Mouse (Mus musculus) activated CD4-positive, CD25-positive, alpha-beta regulatory T cell, adult 4 months (primary cell): ENCODE measurements around the gene Gm44805. TPM values are rescaled to one million over a fixed set of nuclear protein-coding genes. Genes with fewer than 3 reads are reported as not detected.

Source experiments
- ATAC-seq: one replicate; pipeline ENCODE4 v1.8.0; 2017
- polyA plus RNA-seq, 2 experiments: library from polyadenylated mRNA; unstranded; fragments of 100-300 nt; shearing (Covaris generic); gene quantifications; one replicate each; pipeline ENCODE4 v1.2.1; 2017

The Gm44805 gene
- polyA plus RNA-seq, 2 experiments from 2014 or later: not detected

DNA sequence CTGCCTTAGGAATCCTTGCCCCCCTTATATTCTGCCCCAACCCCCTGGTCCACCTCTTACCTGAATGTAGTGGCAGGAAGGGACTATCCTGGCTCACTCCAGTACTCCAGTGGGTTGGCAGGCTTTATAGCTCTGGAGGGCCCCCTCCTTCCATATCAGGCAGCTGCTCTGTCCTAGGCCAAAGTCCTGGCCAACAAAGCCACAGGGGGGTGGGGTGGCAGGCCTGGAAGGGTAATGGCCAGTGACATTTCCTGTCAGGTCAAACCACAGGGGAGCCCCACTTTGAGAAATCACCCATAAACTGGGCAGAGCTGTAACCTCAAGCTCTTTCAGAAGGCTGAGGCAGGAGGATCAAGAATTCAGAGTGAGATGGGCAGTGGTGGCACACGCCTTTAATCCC lies 4.6 kb downstream of the Gm44805 start:
- ATAC-seq: no peak

GRCm38 (mm10) chr7:19675824-19676223 lies 5.4 kb downstream of the Gm44805 start:
- ATAC-seq: no peak

DNA sequence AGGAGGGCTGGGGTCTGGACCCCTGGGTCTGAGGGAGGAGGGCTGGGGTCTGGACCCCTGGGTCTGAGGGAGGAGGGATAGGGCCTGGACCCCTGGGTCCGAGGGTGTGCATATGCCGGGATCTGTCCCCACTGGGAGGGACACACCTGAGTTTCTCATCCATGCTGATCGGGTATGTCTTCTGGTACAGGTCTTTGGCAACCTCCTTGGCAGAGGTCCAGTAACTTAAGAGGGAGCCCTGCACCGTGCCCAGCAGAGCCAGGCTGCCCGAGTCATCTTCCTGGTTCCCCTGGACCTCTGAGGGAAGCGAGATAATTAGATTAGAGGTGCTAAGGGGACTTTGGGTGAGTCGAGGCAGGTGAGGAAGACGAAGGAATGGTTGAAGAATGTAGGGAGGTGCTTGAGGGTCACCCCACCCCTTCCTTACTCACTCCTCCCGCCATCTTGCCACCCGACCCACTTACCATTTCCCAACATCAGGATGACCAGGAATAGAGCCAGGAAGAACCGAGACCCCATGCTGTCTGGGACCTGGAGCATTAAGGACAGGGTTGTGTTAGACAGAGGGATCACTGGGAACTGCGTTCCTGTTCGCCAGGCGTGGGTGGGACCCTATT lies 8.0 kb downstream of the Gm44805 start:
- no peak for ATAC-seq

GRCm38 (mm10) chr7:19671511-19671910 lies 9.7 kb downstream of the Gm44805 start:
- ATAC-seq: no peak

GRCm38 (mm10) chr7:19668947-19669721 lies 12.1 kb downstream of the Gm44805 start:
- peak; percentile 56 for ATAC-seq

DNA sequence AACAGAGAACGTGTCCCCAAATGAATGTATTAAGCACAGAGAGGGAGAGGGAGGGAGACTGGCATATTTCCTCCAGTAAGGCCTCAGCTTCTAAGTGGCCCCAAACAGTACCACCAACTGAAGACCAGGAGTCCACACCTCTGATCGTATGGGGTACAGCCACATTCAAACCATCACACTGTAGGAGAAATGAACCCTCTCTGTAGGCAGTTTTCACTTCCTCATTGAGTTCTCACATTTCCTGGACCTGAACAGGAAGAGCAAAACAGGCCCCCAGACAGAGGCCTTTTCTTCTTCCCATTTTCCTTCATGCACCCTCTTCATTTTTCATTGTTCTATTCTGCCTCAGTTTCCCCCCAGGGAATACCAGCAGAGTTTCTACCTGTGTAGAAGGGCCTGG lies 13.8 kb downstream of the Gm44805 start:
- no peak for ATAC-seq

DNA sequence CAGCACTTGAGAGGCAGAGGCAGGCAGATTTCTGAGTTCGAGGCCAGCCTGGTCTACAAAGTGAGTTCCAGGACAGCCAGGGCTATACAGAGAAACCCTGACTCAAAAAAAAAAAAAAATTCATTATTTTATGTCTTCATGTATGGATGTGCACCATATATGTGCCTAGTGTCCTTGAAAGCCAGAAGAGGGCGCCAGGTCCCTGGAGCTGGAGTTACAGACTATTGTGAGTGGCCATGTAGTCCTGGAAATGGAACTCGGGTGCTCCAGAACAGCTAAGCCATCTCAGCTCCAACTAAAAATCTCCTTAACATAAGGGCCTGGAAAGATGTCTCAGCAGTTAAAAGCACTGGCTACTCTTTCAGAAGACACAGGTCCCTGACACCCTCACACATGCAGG lies 14.5 kb downstream of the Gm44805 start:
- ATAC-seq: no peak

- ATAC-seq: peak; percentile 64
Observed at GRCm38 (mm10) chr7:19664955-19665841, 16.0 kb downstream of the Gm44805 start, which contains the start of gene Clptm1. Gene Clptm1, minus strand, starts transcription at chr7:19665033.

DNA sequence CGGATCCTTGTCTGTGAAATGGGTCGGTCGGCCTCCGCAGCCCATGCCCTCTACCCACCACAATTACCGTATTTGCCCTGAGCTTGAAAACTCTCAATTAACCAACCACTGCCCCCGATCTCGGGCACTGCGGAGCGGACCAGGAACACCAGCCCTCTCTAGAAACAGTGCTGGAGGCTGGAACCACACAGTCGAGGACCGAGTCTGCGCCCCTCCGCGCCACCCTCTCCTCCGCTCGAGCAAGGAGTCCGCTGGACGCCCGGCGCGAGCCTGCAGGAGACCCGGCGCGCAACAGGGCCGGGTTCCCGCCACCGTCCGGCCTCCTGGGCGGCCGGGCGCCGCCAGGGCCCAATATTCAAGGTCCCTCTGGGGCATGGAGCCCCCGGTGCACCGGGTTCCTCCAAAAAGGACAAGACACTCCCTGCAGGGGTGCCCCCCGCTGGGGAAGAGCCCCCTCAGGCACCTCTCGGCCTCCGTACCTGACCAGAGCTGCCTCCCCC lies 16.7 kb downstream of the Gm44805 start:
- peak; percentile 6 for ATAC-seq

- ATAC-seq: no peak
Observed at GRCm38 (mm10) chr7:19663940-19664339, 17.3 kb downstream of the Gm44805 start.

GRCm38 (mm10) chr7:19652614-19653013 lies 28.6 kb downstream of the Gm44805 start:
- no peak for ATAC-seq

DNA sequence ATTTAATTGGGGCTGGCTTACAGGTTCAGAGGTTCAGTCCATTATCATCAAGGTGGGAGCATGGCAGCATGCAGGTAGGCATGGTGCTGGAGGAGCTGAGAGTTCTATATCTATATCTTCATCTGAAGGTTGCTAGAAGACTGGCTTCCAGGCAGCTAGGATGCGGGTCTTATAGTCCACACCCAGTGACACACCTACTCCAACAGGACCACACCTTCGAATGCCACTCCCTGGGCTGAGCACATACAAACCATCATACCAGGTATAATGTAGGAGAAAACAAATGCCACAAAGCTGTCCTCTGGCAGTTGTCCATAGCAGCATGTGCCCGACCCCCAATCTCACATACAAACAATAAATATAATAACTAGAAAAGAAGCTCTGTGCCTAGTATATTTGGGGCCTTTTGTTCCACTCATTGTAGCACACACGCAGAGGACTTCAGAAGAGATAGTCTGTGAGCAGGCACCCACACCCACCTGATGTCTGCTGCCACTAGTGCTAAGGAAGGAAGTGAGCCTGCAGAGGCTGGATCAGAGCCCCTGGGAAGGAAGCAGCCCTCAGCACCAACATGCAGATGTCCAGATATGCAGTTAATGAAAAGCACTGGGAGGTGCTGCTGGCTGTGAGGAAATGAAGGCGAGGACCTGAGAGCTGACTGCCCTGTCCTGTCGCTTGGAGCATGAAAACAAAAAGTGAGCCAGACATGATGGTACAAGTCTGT lies 30.0 kb downstream of the Gm44805 start:
- ATAC-seq: no peak

- no peak for ATAC-seq
Observed at GRCm38 (mm10) chr7:19641223-19641622, 40.0 kb downstream of the Gm44805 start.

- no peak for ATAC-seq
Observed at GRCm38 (mm10) chr7:19635074-19635827, 46.0 kb downstream of the Gm44805 start.

DNA sequence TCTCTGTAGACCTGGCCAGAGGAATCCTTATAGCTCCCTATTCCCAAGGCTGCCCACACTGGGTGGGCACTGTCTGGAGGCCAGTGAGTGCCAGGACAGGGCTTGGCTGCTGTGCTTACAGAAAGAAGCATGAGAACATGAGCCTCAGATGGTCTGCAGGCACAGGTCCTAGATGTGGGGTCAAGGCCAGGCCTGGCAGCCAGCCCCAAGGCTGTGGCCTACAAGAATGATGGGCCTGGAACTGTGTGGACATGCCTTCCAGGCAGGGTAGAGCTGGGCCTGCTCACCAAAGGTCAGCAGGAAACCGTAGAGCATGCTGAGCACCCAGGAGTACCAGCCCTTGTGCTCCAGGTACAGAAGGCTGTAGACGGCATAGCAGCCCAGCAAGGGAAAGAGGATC lies 46.6 kb downstream of the Gm44805 start:
- ATAC-seq: no peak

- no peak for ATAC-seq
Observed at GRCm38 (mm10) chr7:19633855-19634254, 47.4 kb downstream of the Gm44805 start.

DNA sequence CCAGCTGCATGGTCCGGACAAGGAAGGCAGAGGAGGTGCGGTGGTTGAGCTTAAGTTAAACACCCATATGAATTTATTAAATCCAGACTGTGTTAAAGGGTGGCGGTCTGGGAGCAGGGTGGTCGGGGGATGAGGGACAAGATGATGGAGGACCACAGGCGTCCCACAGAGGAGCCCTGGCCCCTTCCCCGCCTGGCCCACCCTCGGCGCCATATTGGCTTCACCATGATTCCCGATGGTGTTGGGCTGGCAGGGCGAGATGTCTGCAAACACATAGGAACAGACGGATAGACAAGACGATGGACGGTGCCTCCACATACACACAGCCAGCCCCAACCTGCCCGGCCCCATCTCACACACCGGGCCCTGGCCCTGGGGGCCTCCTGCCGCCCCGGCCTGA lies 48.0 kb downstream of the Gm44805 start:
- ATAC-seq: no peak

DNA sequence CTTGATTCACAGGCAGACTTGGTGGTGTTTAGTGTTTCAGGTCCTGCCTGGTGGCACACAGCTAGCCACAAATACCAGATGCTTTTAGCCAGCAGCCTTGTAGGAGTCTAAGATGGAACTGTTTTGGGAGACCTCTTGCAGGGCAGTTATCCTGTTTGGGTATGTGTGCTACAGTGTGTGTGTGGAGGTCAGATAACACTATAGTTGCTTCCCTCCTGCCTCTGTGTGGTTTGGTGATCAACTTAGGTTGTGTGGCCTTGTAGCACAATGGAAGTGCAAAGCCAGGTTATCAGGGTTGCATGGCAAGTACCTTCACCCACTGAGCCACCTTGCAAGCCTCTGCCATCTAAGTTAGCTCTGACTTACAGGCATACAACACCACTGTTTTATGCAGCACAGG lies 48.5 kb downstream of the Gm44805 start:
- ATAC-seq: no peak

DNA sequence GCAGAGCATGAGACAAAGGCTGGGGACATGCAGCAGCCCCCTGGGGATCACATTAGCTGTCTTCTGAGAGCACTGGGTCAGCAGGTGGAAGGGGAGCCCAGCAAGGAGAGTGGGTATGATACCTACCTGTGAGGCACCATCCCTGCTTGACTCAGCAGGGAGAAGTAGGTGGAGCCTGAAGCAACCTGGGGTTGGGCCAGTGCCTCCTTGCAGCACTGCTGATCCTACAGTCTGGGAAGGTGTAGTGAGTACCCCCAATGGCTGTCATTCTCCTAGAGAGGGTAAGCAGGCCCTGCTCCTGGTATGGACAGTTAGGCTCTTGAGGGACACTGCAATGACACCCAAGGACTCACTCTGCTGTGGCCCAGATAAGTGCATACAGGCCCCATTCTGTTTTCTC lies 48.9 kb downstream of the Gm44805 start:
- ATAC-seq: no peak

GRCm38 (mm10) chr7:19629361-19629734 lies 51.9 kb downstream of the Gm44805 start, which contains the start of gene Relb:
Gene Relb, minus strand, starts transcription at chr7:19629438.
- ATAC-seq: peak; percentile 6

DNA sequence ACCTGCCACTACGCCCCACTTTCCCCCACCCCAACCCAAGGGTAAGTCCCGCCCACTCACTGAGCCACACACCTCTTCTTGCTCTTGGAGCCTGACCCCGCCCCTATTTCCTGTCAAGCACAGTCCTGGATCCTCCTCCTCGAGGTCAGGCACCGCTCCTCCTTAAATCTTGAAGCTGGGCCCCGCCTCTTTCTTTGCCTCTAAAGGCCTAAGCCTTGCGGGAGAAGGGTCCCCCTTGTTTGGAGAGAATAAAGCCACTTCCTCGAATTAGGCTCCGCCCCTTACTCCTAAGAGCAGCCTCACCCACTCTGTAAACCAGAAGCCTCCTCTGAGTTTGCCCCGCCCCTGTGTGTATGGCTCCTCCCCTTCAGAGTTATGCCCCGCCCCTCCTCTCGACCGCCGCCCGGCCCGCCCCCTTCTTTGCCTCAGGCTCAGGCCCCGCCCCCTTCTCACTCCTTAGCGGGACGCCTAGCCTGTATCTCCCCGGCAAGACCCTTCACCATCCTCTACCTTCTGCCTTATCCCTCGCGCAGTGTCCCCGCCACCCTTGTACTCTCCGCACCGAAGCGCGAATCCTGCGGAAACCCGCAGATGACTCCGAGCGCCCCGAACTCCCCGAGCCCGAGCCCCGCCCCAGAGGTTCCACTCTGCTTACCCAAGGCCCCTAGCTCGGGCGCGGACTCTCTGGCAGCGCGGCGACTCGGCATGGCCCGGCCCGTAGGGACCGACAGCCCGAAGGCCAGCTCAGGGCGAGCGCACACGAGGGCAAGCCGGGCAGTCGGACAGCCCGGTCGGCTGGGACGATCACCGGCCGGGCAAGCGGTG lies 52.5 kb downstream of the Gm44805 start:
- peak; percentile 86 for ATAC-seq
